Mouse (Mus musculus) right cerebral cortex, postnatal 36 days (tissue): ENCODE results near the gene Adamts9.

Source experiments
- DNase-seq, 2 experiments: peaks; one replicate each; pipeline ENCODE4 v3.0.0; 2022; ENCODE audit warnings: low spot score in 2 of 2, mixed read lengths in 1 of 2

The Adamts9 gene

DNA sequence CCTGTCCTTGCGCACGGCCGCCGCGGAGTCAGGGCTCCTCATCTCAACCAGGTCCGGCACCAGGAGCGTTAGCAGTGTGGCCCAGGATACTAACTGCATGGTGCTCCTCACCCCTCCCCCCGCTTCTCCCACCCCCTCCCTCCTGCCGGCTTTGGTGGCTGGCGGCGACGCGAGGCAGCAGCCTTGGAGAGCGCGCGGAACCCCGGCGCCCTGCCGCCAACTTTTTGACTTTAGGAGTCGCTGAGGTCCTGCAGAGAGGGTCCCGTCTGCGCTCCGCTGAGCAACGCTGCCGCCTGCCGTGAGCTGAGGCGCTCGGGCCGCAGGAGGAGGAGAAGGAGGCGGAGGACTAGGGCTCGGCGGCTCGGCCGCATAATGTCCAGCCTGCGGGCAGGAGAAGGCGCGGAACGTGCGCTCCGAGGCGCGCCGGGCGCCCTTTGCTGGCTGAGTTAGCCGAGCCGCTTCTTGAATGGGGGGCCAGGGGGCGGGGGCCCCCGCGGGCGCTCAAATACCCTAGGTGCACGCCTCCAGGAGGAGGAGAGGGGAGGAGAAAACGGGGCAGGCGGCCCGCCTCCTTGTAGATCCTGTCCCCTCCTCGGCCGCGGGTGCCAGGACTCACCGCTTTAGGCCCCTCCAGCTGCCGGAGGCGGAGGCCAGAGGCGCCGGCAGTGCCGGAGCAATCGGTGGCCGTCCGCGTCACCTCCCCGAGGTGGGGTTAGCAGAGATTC lies at the start of gene Adamts9:
Gene Adamts9 (minus strand): TSS at position 436 of the 725 bp plus-strand sequence.
- DNase-seq: peak in 1 of 2 experiments; percentile 16

DNA sequence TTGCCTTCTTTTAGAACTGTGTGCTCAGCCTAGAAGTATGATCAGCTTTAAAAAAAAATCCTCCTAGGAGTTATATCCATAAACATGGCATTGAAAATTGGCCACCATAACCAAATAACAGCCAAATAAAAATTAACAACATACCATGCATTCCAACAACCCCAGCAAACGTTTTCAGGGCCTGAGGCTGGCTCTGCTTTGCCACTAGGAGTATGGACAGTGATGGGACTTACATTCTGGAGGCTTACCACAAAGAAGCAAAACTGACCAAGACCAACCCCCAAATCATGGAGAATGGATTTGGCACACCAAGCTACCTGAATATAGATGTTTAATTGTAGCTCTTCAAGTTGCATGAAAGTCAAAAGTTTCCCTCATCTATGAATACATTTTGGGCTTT lies 48.3 kb upstream of the Adamts9 start:
- DNase-seq: no peak

DNA sequence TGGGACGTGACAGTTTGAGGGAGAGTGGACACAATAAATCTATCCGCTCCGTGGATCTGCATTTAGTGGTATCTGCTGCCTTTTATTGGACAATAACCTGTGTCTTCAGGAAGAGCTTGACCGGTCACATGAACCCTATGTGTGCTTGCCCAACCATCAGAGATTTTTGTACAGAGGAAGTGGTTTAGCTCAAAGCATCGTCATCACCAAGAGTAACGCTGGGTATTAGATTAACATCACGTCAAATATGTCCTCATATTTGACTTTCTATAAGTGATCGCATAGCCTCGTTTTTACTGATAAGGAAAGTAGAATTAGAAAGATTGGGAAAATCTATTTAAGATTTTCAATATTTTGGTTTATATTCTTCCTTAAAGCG lies 45.3 kb upstream of the Adamts9 start:
- DNase-seq: no peak

DNA sequence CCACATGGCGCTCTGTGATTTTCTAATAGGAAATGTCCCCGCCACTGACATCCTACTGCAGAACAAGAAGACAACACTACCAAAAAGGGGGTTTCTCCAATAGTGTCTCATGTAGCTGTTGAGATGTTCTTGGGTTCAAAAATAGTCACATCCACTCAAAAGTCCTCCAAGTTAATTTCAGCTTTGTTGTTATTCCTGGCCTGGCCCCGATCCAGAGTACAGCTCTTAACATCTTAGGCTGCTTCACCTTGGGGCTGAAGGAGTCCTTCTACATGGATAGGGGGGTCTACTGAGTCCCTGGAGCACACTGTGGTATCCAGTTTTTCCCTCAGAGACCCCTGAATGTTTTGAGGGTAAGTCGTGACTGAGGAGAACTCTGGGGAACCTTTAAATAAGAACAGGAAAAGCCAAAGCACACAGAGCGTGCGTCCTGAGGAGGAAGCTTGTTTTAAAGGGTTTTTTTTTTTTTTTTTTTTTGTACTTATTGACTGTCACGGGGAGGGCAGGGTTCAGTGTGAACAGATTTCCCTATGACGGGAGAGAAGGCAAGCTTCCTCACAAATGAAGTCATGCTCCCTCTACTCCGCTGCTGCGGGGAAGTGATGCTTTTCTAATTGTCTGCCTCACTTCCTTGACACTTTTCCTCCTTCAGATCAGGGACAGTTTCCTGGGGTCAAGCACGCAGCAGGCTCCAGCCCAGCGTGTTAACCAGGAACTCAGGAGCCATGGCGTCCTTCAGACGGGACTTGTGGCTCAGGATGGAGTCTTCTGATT lies 44.7 kb upstream of the Adamts9 start:
- no peak for DNase-seq

DNA sequence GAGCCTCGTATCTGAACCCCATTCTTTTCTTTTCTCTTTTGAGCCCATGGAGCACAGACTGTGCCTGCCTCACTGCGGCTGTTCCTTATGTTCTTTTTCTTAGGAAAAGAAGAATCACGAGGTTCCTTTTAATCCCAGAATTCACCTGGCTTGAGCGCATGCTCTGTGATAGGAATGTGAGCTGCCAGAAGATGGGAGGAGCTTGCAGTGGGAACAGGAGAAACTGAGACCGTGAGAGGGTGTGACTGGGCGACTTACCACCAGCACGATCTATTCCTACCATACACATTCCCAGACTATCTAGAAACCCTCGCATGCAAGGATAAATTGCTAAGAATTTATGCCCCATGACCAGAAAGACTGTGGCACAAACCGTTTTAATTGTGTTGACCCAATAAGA lies 44.1 kb upstream of the Adamts9 start:
- no peak for DNase-seq

DNA sequence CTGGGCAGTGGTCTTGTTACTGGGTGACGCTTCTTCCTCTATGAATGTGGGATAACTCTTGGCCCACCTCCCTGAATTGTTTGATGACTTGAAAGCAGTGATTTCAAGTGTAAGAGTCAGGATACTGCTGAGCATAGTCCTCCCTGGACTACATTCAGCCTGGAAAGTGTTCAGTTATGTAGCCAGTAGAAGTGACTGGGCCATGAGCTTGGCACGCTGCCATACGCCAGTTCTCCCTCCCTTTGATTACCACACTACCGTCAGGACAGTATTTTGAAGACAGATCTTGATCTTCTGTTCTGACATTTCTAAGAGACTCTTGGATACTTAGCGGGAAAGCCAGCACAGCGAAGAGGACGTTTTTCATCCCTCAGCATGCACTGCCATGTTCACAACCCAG lies 40.1 kb upstream of the Adamts9 start:
- DNase-seq: no peak

DNA sequence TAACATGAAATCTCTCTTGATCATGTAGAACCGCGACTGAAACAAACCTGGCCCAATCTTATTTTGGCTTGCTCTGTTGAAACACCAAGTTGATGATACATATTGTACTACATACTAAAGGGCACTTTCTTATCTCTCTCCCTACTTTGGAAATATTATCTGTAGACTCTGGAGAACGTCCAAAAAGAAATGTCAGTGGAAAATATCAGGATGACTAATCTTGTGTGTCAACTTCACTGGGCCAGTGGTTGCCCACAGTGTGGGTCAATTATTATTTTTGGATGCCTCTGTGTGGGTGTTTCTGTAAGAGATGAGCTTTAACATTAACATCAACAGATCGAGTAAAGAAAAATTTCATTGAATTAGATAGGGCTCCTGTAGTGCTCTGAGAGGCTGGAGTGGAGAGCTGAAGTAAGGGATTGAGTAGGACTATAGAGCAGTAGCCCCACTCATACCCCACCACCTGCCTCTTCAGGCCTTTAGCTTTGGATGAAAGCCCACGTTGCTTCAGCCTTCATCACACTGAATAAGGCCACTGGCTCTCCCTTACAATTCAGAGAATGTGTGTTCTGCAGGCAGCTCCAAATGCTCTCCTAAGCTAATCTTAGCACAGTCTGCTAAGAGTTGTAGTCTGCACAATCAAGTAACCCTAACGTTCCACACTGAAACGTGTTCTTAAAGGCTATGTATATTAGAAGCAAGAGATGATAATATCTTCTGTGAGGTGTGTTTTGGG lies 38.3 kb upstream of the Adamts9 start:
- DNase-seq: no peak

DNA sequence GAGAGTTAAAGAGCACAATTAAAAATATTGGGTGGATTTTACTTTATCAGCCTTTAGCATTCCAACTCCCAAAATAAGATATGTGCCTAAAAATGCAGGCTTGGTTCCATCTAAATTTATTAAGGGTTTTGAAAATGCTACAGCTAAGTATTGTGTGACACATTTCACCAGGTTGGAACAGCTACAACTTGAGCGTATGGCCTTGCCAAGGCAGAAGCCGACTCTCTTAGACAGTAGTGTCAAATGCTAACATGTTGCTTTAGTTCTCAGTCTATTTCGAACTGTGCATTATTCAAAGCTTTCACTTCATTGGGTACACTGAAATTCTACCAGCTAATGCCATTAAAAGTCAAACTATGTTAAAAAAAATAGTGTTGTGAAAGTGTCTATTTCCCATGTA lies 30.0 kb upstream of the Adamts9 start:
- no peak for DNase-seq

DNA sequence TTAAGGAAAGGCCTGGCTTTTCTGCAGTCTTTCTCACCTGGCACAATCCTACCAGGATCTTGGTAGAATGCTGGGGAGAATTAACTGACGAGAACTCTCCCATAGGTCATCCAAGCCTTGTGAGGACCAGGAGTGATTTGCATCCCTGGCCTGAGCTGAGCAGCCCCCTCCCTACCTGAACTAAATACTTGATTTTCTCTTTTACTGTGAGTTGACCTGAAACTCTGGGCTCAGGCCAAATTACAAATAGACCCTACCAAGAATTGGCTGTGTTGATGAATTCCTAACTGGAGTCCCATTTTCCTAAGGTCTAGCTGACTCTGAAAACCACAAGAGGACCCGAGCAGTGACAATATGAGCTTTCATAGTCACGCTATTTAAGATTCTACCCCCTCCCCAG lies 25.4 kb upstream of the Adamts9 start:
- no peak for DNase-seq

DNA sequence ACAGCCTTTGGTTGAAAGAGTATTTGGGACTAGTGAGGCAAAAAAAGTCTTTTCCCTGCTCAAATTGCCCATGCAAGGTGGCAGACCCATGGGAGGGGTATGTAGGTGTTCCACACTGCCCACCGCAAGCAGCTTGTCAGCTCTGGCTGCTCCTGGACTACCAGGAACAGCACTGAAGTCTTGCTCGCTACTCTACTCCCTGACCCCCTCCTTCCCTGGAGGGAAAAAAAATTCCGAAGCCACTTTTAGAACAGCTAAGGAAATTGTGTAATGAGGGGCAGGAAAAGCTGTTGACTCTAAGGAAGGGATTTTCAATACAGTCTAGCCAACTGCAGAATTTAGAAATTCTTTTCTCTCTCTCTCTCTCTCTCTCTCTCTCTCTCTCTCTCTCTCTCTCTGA lies 24.9 kb upstream of the Adamts9 start:
- DNase-seq: no peak

DNA sequence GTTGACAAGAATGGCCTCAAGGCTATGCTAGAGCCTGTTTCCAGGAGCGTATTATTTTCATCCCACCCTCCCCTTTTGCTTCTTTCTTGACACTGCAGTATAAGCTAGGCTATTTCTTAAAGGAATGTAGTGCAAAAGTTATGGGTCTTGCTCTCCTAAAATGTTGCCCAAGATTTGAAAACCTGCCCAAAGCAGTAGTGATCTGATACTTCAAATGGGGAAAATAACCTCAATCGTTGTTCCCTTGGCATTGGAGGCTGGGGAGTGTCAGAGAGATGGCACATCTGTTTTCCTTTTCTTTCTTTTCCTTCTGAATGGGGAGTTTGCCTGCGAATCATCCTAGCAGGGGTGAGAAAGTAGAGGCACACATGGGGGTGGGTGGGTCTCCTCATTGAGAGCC lies 19.7 kb upstream of the Adamts9 start:
- no peak for DNase-seq

DNA sequence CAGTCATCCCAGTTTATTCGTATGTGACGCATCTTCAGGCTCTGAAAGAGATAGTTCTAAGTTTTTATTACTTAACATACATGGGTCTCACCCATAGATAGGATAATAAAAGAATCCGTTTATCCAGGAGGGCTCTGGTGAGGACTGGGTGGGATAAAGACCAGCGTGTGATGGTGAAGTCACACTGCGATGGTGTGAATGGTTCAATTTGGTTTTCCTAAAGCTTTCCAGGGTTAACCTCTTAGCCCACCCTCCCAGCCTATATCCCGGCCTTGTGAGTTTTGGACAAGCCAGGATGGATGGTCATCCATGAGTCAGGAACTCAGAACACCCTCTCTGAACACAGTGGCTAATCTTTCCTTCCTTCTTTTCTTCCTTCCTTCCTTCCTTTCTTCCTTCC lies 17.7 kb upstream of the Adamts9 start:
- DNase-seq: no peak

DNA sequence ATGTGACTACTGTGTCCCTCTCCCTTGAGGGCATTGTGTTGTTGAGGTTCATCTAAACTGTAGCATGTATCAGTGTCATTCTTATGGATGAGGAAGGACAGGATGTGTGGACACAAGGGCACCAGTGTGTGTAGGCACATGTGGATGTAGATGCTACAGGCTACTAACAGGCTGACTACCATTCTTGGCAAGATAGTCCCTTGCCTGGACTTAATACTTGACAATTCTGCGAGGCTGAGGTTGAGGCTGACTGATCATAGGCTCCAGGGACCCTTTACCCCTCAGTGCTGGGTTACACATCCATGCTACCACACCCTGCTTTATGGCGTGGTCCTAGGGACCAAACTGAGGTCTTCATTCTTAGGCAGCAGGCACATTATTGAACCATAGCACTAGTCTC lies 16.1 kb upstream of the Adamts9 start:
- DNase-seq: no peak

DNA sequence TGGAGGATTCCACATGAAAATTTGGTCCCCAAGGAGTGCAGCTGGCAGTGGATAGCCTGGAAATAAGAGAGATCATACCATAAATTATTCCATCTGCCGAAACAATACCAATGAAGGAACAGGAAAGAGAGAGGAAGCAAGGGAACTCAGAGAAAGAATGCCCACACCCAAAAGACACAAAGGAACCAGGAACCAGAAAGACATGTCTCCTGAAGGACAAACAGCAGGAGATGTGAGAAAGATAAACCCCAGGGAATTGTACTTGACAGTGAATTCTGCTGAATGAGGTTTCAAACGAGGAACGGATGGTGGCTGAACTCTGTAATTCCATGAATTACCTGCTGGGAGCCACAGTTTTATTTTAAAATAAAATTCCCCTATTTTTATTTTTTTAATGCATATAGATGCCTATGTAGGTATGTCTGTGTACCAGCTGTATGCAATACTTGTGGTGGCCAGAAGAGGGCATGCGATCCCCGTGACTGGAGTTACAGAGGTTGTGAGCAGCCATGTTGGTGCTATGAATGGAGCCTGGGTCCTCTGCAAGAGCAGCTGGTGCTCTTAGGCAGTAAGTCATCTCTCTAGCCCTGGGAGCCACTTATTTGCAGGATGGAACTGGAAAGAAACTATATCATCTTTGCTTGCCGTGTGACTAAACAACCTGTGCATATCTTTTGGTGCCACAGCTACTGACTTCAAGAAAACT lies 4.2 kb upstream of the Adamts9 start:
- DNase-seq: no peak

DNA sequence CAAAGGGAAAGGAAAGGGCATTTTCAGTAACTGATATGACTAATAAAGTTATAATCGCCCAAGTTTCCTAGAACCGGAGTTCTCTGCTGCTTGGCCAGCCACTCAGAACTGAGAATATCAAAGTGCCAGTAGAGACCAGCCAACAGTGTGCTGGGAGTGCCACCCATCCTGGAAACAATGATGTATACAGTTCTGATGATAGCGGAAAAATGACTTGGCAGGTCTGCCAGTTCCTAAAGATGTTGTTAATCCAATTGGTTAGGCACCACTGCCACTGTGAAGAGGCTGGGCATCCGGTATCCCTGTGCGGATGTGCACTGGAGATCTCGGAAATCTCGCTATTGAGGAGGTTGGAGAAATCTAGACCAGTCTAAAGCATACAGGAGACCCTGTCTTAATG lies 1.4 kb upstream of the Adamts9 start:
- DNase-seq: no peak

DNA sequence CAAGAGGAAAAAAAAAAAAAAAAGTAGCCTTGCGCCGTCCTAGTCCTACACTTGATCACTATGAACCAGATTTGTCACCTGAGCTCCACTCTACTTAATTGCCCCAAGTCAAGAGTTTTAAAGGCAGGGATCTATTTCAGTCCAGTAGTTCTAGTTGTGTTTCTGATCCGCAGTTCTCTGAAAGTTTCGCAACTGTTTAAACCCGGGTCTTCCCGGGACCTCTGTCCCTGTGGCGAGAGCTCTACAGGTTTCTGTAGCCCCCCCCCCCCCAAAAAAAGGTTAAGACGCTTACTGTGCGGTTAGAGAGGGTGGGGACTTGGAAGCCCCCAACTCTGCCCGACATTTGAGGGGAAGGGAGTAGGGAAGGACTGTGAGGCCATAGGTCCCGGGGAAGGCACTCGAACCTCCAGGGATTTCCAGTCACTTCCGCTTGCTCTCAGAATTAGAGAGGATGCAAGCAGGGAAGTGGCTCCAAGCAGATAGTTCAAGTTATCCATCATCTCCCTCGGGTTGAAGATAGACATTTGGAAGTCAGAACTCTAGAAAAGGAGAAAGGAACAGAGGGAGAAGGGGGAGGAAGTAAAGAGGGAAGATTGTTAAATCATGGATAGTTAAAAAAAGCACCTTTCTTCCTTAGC lies 875 bp upstream of the Adamts9 start:
- no peak for DNase-seq

DNA sequence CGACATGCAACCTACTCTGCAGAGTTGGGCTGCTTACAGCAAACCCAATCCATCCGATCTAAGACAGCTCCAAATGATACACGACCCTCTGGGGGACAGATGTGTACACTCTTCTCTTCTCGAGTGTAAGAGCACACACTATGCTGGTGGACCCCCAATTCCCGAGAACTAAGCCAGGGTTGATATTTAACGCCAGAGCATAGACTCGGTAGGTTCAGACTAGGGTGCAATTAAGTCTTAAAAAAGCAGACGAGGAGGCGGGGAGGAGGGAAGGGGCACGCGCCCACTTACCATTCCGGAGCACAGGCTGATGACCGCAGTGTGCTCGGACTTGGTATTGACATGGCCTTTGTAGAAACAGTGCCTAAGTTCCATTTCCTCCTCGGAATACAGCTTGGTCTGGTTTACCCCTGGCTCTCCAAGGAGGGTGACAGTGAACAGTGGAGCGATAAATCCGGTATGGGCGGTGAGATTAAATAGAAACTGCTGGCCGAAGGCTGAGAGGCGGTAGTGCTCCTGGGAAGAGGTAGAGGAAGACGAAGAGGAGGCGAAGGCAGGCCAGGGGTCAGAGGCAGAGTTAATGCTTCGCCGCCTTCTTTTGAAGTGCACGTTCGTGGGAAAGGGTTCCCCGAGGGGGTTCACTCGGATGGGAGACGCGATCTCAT lies 1.4 kb downstream of the Adamts9 start:
- no peak for DNase-seq

DNA sequence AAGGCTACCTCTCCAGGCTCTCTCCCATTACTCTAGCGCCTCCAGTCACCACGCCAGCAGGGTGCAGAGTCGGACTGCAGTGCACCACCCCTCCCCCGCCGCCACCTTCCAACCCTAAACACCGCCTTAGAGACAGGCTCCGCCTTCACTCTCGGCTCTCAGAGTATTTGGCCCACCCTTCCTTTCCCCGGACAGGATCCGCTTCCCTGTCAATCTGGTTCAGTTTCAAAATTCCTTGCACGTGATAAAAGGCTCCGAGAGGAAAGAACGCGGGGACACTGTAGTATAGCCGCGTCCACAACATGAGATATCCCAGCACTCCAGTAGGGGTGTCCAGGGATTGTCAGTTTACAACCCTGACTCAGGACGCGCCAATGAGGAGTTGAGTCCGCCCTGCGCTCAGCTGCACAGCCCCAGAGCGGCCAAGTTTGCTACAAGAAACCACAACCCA lies 2.0 kb downstream of the Adamts9 start:
- DNase-seq: peak; percentile 33 to 52

DNA sequence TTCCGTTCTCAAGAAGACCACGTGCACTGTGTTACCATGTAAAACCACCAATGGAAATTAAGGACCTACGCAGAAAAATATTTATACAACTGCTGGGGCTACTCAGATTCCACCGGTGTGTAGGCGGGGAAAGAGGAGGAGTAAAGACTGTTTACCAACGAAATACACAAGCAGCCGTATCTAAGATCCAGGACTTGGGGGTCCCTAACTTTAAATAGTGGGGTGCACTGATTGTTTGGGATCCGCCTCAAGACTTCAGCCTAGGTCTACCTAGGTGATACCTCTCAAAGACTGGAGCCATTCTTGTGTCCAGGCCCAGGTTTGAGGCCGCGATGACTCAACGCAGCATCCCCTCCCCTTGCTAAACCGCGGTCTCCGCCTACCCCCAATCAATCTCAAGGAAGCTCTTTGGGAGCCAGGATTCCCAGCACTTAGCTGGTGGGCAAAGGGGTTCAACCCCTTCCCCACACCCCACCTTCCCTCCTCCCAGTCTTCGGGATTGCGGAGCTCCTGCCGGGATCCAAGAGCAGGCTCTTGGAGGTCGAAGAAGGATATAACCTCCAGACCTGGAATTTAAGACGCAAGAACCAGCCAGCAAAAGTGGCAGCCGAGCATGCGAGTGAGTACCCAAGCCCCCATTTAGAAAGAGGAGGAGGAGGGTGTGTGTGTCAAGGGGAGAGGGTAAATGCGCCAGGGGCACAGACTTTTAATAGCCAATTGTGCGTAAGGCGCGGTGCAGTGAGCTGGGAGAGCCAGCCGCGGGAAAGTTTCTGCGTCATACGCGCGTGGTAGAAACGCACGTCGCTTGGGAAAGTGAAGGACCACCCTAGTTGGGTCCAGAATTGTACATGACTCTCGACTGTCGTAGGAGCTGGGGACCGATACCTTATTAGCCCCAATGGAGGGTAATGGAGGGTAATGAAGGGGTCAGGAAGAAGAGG lies 2.8 kb downstream of the Adamts9 start:
- peak; percentile 2 to 5 for DNase-seq

DNA sequence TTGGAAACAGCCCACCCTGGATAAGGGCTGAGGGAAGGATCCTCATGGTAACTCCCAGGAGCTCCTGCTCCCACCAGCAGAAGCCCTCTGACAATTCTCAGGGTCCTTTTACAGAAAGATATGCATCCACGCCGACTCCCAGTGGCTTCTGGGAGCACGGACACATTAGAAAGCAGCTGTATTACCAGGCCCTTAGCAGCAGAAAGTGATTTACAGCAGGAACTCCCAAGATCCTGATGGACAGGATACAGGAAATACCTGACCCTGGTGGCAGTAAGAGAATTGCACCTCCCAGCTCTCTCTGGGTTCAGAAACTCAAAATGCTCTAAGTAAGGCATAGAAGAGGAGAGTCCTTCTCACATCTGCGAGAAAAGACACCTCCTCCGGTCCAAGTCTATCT lies 15.0 kb downstream of the Adamts9 start:
- no peak for DNase-seq
